Mouse (Mus musculus) fibroblast of lung, adult 2 months (primary cell): ENCODE results near the gene Macf1.
"Not testable (repeated sequence)": the region's sequence is repeated elsewhere in the genome, so short reads cannot be mapped to it uniquely, and the experiment has no call there.

Source experiments
- DNase-seq: peaks from one replicate; pipeline ENCODE4 v3.0.0-alpha.2; 2011; ENCODE audit warnings: low read depth

Gene Macf1

GRCm38 (mm10) chr4:123634436-123634835 is 49.7 kb downstream of the Macf1 start:
- no peak for DNase-seq

DNA sequence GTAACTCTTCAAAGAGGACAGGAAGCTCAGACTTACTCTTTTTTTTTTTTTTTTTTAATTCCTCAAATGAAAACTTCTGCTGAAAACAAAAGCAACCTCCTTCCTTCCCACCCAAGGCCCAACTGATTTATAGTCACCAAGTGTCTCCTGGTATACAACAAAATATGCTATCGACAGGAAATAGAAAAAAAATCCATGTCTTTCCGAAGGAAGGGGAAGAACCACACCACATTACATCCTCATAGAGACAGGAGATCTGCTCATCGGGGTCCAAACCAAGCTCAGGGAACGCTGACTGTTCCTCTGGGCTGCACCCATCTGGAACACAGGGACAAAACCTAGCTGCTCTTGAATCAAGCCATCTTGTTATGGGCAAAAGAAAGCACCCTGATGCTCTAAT is 50.3 kb downstream of the Macf1 start:
- DNase-seq = no peak

- DNase-seq = no peak
Measured at GRCm38 (mm10) chr4:123633370-123633769, 50.8 kb downstream of the Macf1 start.

DNA sequence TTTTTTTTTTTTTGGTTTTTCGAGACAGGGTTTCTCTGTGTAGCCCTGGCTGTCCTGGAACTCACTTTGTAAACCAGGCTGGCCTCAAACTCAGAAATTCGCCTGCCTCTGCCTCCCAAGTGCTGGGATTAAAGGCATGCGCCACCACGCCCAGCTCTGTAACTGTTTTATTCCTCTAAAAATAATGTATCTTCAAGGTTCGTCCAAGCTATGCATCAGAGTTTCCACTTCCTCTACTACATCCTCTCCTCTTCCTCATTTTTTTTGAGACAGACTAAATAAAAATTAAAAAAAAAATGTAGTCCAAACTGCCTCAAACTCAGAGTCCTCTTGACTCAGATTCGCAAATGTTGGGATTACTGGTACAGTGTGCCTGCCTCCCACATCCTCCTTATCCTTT is 52.0 kb downstream of the Macf1 start:
- DNase-seq = not testable (repeated sequence)

GRCm38 (mm10) chr4:123631654-123632053 is 52.5 kb downstream of the Macf1 start:
- no peak for DNase-seq

GRCm38 (mm10) chr4:123627683-123628082 is 56.5 kb downstream of the Macf1 start:
- DNase-seq = no peak

GRCm38 (mm10) chr4:123625332-123626072 is 58.7 kb downstream of the Macf1 start:
- DNase-seq = no peak

DNA sequence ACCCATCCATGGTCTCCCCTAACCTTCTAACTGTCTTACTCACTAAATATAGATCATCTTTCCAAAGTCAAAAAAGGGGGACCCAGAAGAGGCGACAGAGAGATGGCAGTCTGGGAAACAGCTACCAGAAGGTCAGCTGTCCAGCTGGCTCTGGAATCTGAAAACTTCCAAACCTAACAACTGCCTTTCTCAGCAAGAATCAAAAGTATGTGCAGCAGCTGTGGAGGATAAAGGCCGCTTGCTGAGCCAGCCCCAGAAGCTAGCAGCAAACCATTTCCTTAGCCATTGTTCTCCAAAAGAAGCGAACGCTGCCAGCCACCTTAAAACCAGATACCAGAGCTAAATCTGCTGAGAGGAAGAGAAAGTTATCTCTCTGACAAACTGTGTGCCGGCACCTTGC is 59.7 kb downstream of the Macf1 start:
- no peak for DNase-seq

- DNase-seq = peak; percentile 48
Measured at GRCm38 (mm10) chr4:123623742-123624151, 60.4 kb downstream of the Macf1 start.

DNA sequence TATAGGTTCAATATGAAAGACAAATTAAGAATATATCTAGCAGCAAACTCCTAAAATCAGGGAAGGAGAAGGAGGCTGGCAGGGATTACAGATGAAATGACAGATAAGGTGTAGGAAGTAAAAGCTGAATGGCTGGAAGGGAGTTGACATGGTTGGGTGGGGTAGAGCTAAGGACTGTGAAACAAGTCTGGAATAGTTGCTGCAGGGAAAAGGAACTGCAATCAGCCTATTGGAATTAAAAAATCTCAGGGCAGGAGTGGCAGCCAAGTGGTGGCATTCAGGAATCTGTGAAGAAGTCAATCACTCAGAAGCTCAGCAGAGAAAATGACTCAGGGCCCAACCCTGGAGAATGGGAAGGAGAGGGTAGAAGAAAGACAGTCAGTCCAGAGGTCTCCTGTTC is 62.4 kb downstream of the Macf1 start:
- no peak for DNase-seq

DNA sequence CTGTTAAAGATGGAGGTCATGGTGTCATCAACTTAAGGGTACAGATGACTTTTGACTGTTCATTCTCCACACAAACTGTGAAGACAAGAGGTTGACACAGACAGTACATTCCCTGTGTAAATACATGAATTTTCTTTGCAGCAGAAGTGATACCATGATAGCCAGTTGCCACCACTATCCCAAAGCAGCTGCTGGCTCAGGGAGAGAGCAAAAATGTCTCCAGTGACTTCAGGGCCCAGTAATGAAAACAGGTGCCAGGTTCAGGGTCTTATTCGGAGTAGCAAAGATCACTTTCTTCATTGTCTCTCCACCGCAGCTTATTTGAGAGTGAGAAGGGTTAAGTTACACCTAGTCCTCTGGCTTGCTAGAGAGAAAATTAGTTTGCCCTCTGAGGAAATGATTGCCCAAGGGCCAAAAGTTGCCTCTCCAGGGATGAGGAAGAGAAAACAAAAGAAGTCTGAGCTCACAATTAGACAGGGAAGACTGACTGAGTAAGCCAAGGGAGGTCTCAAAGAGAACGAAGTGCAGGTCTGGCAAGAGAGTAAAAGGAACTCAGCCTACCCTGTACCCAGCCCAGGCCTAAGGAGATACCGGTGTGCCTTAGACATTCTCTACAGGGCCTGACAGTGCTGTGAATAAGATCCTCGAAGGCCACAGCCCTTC is 66.3 kb downstream of the Macf1 start:
- no peak for DNase-seq

DNA sequence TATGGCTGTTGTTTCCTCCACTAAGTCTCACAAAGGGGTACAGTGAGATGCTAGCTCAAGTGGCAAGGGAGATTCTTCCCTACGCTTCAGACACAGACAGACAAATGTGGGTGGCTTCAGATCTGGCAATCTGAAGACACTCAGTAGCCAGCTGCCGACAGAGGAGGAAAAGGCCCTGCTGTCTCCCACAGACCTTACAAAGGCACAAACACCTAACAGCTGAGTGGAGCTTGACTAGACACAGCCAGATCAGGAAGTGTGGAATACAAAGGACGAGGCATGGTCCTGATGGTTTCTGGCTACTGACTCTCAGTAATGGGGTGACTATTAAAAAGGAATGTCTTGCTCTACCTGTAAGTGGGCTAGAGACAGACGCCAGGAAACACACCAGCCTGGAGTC is 67.2 kb downstream of the Macf1 start:
- no peak for DNase-seq

- DNase-seq = no peak
Measured at GRCm38 (mm10) chr4:123616501-123616900, 67.7 kb downstream of the Macf1 start.

DNA sequence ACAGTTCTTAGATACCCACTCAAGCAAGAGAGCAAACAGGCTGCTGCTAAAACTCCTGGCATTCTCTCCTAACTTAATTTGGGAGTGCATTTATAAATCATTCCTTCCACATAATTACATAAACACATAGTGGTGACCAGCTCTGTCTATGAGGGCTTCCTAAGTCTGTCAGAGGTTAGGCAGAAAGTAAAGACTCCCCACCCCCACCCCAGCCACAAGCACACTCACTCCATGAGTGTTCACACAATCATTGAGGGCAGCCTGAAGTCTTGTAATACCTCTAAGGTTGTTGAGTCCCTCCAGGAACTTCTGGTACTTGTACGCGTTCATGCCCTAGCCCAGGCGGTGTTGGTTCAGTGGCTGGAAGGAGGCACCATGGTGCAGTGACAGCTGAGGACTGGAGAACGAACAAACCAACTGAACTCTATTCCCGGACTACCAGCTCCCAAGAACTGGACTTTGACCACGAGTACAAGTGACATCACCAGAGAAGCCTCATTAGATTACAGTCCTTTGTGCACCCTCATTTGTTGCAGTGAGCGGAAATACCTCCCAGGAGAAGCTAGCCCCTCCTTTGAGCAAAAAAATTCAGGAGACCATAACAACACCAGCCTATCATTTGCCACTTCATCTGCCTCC is 70.7 kb downstream of the Macf1 start:
- no peak for DNase-seq

- no peak for DNase-seq
Measured at GRCm38 (mm10) chr4:123611940-123612339, 72.2 kb downstream of the Macf1 start.

GRCm38 (mm10) chr4:123611241-123611640 is 72.9 kb downstream of the Macf1 start:
- no peak for DNase-seq

GRCm38 (mm10) chr4:123607174-123607573 is 77.0 kb downstream of the Macf1 start:
- no peak for DNase-seq

DNA sequence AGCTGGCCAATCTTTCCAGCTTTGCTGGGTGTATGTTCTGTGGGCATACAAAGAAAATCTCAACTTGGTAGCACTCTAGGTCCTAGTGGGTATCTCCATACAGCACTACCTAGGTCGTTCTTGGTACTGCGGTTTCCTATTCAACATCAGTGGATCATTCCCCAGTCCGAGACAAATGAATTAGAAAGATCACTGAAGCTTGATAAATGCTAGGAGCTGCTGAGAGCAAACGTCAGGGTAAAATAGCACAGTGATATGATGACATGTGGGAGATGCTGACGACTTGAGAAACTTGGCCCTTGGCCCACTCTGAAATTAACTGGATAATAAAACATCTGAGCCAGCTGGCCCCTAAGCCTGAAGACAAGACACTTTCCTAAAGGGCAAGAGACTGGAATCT is 78.2 kb downstream of the Macf1 start:
- DNase-seq = no peak

GRCm38 (mm10) chr4:123605309-123605708 is 78.9 kb downstream of the Macf1 start:
- DNase-seq = peak; percentile 75

DNA sequence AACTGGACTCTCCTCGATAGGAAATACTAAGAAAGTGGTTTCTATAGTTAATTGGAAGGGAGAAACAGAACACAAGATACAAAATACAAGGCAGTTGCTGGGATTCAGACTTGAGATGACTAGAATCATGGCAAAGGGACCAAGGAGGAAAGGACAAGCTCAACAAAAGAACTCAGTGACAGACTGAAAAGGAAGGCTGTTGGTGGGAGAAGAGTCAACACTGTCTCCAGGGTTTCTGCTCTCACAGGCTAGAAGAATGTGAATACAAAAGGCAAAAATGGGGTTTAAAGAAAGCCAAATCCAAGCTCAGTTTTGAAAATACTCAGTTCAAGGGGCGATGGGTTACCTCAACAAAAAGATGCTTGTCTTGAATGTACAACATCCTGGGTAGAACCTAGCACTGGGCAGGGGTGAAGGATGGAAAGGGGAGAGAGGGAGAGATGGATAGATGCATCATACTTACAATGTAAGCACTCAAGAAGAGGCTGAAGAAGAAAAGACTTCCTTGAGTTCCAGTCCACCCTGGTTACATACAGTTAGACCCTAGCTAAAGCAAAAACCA is 81.4 kb downstream of the Macf1 start:
- DNase-seq = no peak

DNA sequence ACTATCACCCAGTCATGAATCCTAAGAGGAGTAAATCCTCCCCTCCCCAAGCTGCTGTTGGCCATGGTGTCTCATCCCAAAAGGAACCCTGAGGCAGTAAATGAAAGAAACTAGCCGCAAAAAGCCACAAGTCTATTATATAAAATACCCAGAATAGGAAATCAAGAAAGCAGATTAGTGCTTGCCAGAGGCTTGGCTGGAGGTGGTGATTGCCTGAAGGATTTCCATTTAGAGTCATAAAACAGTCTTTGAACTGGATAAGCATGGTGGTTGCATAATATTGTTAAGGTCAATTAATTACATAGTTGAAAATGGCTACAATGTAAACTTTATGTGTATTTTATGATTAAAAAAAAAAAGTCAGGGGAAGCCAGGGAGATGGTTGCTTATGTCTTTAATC is 83.1 kb downstream of the Macf1 start:
- DNase-seq = no peak

DNA sequence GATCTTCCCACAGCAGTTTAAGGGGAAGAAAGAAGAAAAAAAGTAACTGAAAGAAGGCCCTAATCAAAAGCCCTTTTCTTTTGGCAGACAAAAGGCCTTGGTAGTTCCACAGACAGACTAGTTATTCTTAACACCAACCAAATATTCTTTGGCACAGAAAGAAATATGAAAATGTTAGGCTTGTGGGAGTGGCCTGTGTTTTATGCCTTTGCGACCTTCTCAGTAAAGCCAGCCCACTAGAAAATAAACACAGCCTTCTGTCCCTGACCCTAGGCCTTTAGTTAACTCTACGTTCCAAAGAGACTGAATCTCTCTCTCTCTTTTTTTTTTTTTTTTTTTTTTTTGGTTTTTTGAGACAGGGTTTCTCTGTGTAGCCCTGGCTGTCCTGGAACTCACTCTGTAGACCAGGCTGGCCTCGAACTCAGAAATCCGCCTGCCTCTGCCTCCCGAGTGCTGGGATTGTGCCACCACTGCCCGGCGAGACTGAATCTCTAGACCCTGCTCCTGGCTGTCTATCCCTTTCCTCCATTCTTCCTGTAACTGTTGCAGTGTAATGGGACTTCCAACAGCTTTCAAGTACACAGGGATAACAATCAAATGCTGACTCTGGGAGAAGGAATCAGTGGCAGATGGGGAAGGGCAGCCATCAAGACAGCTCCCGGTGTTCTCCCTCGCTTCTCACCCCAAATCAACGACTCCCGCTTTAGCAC is 85.5 kb downstream of the Macf1 start:
- DNase-seq = no peak
